Mouse (Mus musculus): ENCODE measurements at regions not wholly inside any gene's neighbourhood (a gene's known extent, or its start where the extent isn't known, plus 50 kb on each side); places are given as distances from the start of the nearest gene placed in this dataset.

- peak; percentile 71 for DNase-seq
Measured at GRCm38 (mm10) chr8:41824928-41825327, 408.1 kb upstream of the Frg1 start.

GRCm38 (mm10) chr8:41823041-41823440 is 406.2 kb upstream of the Frg1 start:
- no peak for DNase-seq

GRCm38 (mm10) chr8:41821676-41822075 is 404.8 kb upstream of the Frg1 start:
- no peak for DNase-seq

GRCm38 (mm10) chr8:41820605-41821395 is 403.9 kb upstream of the Frg1 start:
- no peak for DNase-seq

GRCm38 (mm10) chr8:41818577-41818976 is 401.7 kb upstream of the Frg1 start:
- DNase-seq = no peak

- no peak for DNase-seq
Measured at GRCm38 (mm10) chr8:41818079-41818478, 401.2 kb upstream of the Frg1 start.

- no peak for DNase-seq
Measured at GRCm38 (mm10) chr8:41815272-41815671, 398.4 kb upstream of the Frg1 start.

- DNase-seq = no peak
Measured at GRCm38 (mm10) chr8:41795625-41796024, 378.8 kb upstream of the Frg1 start.

- DNase-seq = peak; percentile 78
Measured at GRCm38 (mm10) chr8:41786952-41787861, 370.3 kb upstream of the Frg1 start.

GRCm38 (mm10) chr8:41785977-41786376 is 369.1 kb upstream of the Frg1 start:
- DNase-seq = no peak

- no peak for DNase-seq
Measured at GRCm38 (mm10) chr8:41782837-41783236, 366.0 kb upstream of the Frg1 start.

- no peak for DNase-seq
Measured at GRCm38 (mm10) chr8:41779459-41779858, 362.6 kb upstream of the Frg1 start.

- DNase-seq = peak; percentile 49
Measured at GRCm38 (mm10) chr8:41771729-41772128, 354.9 kb upstream of the Frg1 start.

GRCm38 (mm10) chr8:41753481-41753880 is 336.6 kb upstream of the Frg1 start:
- no peak for DNase-seq

GRCm38 (mm10) chr8:41752641-41753040 is 335.8 kb upstream of the Frg1 start:
- no peak for DNase-seq

- no peak for DNase-seq
Measured at GRCm38 (mm10) chr8:41747024-41747423, 330.1 kb upstream of the Frg1 start.

GRCm38 (mm10) chr8:41742796-41743670 is 326.2 kb upstream of the Frg1 start:
- DNase-seq = peak; percentile 60

- no peak for DNase-seq
Measured at GRCm38 (mm10) chr8:41717002-41717401, 300.1 kb upstream of the Frg1 start.

- DNase-seq = peak; percentile 82
Measured at GRCm38 (mm10) chr8:41713634-41714330, 296.9 kb upstream of the Frg1 start.

- peak; percentile 51 for DNase-seq
Measured at GRCm38 (mm10) chr8:41703927-41704924, 287.4 kb upstream of the Frg1 start.

Data from retina, postnatal 1 day (tissue).